Mouse (Mus musculus): ENCODE results near the gene Serpinh1. TPM values are rescaled to one million over a fixed set of nuclear protein-coding genes. Genes with fewer than 3 reads are reported as not detected.

The Serpinh1 gene
- total and polyA plus RNA-seq, 2 experiments, result 11.7 to 16.2 TPM

DNA sequence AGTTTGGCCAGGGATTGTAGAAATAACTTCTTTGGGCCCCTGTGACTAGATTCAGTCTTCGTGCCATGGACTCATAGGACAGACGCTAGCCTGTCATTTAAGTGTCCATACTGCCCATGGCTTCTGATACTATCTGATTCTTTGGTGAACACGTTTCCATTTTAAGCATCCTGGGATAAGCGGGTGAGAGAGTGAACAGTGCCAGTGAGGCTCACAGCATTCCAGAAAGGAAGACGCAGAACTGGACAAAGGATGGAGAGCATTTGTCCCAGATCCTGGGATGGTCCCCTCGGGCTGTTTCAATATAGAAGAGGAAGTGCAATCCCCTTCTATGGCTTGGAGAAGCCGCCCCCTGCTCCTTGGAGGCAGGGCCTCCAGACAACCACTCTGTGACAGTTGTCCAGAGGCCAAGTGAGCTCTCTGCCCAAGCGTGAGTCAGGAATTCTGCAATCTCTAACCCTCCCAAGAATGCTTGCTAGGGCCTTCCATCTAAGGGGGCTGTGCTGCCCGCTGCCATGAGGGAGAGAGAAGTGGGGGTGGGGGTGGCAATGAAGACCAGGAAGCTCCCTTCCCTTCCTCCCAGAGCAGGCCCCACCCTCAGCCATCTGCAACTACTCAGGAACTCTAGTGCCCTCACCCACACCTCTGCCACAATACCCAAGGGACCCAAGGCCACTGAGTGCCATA, 3.3 kb upstream of the Serpinh1 start:
- Histone ChIP-seq H3K4me1 (ENCODE audit: control insufficient read depth, insufficient read depth, low read length) (peaks cover 2% of the 10 kb centered on the region), H3K27ac (replicated peaks; ENCODE audit: insufficient read depth, low read depth, low read length) (peak overlapping the region; percentile 23; the same call in 1 of the 2 replicates), H3K79me2 (ENCODE audit: control insufficient read depth, insufficient read depth, low read length) (no peaks in the 10 kb centered on the region), H3K36me3 (ENCODE audit: control insufficient read depth, insufficient read depth, low read length) (no peaks in the 10 kb centered on the region), H3K4me3 (ENCODE audit: insufficient read depth, low read depth, low read length) (no peak overlapping the region), H3K9ac (ENCODE audit: low read depth, low read length) (no peak overlapping the region), H3K27me3 (ENCODE audit: control insufficient read depth, insufficient read depth, low read length) (no peaks in the 10 kb centered on the region)
- 75% methylated on average over 9 of the region's 9 CpGs for WGBS
- no peak for TF ChIP-seq CTCF (IDR thresholded peaks at IDR 0.05; ENCODE audit: low read depth, low read length)
- TF ChIP-seq POLR2A (IDR thresholded peaks at IDR 0.05; ENCODE audit: extremely low read depth, insufficient read depth, low read length), result no peak
- peak; percentile 9 for DNase-seq (ENCODE audit: extremely low read depth, low read depth, low spot score)

DNA sequence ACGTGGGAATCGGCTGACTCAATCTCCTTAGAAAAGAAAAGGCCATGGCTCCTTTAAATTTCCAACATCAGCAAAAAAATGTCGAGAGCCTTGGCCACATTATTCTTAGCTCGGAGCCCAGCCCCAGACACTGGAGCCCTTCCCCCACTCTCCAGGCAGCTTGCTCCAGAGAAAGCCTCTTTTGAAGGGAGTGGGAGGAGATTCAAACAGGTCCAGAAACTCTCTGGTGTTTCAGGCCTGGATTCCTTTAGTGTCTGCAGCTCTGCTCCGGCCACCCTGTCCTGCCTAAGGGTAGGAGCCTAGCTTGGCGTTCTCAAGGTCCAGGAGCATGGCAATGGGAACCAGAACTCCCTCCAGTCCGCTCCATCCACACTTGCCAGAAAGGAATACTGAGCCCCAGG, 2.7 kb upstream of the Serpinh1 start:
- Histone ChIP-seq H3K27ac (replicated peaks; ENCODE audit: insufficient read depth, low read depth, low read length) (peak overlapping the region; percentile 23; the same call in 1 of the 2 replicates), H3K79me2 (ENCODE audit: control insufficient read depth, insufficient read depth, low read length) (no peaks in the 10 kb centered on the region), H3K4me1 (ENCODE audit: control insufficient read depth, insufficient read depth, low read length) (peaks cover 2% of the 10 kb centered on the region), H3K36me3 (ENCODE audit: control insufficient read depth, insufficient read depth, low read length) (no peaks in the 10 kb centered on the region), H3K9ac (ENCODE audit: low read depth, low read length) (no peak overlapping the region), H3K27me3 (ENCODE audit: control insufficient read depth, insufficient read depth, low read length) (no peaks in the 10 kb centered on the region), H3K4me3 (ENCODE audit: insufficient read depth, low read depth, low read length) (no peak overlapping the region)
- 65% methylated on average over 7 of the region's 7 CpGs for WGBS
- no peak for TF ChIP-seq CTCF (IDR thresholded peaks at IDR 0.05; ENCODE audit: low read depth, low read length)
- no peak for TF ChIP-seq POLR2A (IDR thresholded peaks at IDR 0.05; ENCODE audit: extremely low read depth, insufficient read depth, low read length)
- peak; percentile 8 for DNase-seq (ENCODE audit: extremely low read depth, low read depth, low spot score)

DNA sequence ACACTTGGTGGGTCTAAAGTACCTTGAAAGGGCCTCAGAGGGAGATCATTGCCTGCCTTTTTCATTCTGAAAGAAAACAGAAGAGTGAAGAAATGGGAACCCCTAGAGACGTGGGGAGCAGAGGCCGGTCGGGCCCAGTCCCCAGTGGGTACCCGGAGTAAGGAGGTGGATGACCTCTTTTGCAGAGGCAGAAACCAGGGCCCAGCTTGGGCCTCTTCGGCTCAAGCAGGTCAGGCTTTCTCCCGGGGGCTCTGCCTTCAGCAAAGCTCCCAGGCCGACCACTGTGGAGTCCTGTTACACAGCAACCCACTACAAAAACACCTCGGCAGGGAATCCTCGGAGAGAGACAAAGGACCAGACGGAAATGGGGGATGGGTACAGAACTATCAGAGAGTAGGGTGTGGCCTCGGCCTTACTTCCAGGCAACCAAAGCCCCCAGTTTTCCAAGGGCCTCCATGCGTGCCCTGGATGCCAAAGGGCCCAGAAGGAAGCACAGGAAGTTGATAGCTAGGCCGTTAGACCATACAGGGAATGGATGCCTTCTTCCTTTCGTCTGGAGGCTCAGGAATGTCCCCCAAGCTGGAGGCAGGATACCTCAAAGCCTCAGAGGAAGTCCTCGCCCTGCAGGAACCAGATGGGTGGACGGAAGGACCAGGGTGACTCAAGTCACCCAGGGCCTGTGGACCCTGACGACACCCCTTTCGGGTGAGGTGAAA, 1.1 kb downstream of the Serpinh1 start:
- H3K27ac ChIP-seq (replicated peaks; ENCODE audit: insufficient read depth, low read depth, low read length), result peak overlapping the region; percentile 21
- TF ChIP-seq POLR2A (IDR thresholded peaks at IDR 0.05; ENCODE audit: extremely low read depth, insufficient read depth, low read length) (no peak), CTCF (IDR thresholded peaks at IDR 0.05; ENCODE audit: low read depth, low read length) (no peak)
- H3K4me1 ChIP-seq (ENCODE audit: control insufficient read depth, insufficient read depth, low read length), result no peaks in the 10 kb centered on the region
- peak overlapping the region; percentile 63 for H3K4me3 ChIP-seq (ENCODE audit: insufficient read depth, low read depth, low read length)
- 56% methylated on average over 18 of the region's 18 CpGs for WGBS
- no peaks in the 10 kb centered on the region for H3K27me3 ChIP-seq (ENCODE audit: control insufficient read depth, insufficient read depth, low read length)
- no peaks in the 10 kb centered on the region for H3K36me3 ChIP-seq (ENCODE audit: control insufficient read depth, insufficient read depth, low read length)
- no peak for DNase-seq (ENCODE audit: extremely low read depth, low read depth, low spot score)
- peak overlapping the region; percentile 65 for H3K9ac ChIP-seq (ENCODE audit: low read depth, low read length)
- H3K79me2 ChIP-seq (ENCODE audit: control insufficient read depth, insufficient read depth, low read length), result no peaks in the 10 kb centered on the region

DNA sequence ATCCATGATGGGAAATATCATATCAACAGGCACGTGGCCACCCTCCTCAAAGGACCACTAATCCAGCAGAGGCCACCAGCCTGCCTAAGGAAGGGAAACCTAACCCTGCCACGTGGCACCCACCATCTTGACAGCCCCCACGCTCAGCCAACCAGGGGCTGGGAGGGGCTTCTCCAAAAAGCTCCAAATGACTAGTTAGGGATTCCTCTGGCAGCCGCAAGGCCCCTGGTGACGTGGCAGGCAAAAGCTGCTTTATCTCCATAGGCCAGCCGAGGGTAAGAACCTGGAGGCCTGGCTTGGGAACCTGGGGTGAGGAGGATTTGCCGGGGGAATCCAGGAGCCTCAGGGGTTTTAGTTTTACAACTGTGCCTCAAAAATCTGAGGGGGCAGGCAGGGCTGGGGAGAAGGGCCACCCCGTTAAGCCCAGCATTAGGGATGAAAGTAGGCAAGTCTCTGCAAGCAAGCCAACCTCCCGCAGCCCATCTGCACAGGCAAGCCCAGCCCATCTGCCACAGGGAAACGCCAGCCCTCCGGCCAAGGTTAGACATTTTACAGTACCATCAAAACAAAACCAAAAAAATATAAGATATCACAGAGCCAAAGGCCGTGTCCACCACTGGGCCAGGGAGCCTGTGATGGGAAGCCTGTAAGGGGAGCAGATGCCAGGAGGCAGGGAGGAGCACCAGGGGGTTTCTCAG, 1.8 kb downstream of the Serpinh1 start:
- whole genome bisulfite sequencing, result 71% methylated on average over 12 of the region's 12 CpGs
- Histone ChIP-seq H3K27ac (replicated peaks; ENCODE audit: insufficient read depth, low read depth, low read length) (no peak overlapping the region), H3K79me2 (ENCODE audit: control insufficient read depth, insufficient read depth, low read length) (no peaks in the 10 kb centered on the region), H3K4me1 (ENCODE audit: control insufficient read depth, insufficient read depth, low read length) (no peaks in the 10 kb centered on the region), H3K36me3 (ENCODE audit: control insufficient read depth, insufficient read depth, low read length) (no peaks in the 10 kb centered on the region; the same call in 1 of the 2 replicates), H3K9ac (ENCODE audit: low read depth, low read length) (0 out of 2 replicates have a peak overlapping the region, but pooled peaks have one; percentile 45), H3K4me3 (ENCODE audit: insufficient read depth, low read depth, low read length) (peak overlapping the region; percentile 63), H3K27me3 (ENCODE audit: control insufficient read depth, insufficient read depth, low read length) (no peaks in the 10 kb centered on the region)
- no peak for DNase-seq (ENCODE audit: extremely low read depth, low read depth, low spot score)
- TF ChIP-seq CTCF (IDR thresholded peaks at IDR 0.05; ENCODE audit: low read depth, low read length) (no peak), POLR2A (IDR thresholded peaks at IDR 0.05; ENCODE audit: extremely low read depth, insufficient read depth, low read length) (no peak)

- Histone ChIP-seq H3K27ac (replicated peaks; ENCODE audit: insufficient read depth, low read depth, low read length) (no peak overlapping the region), H3K4me1 (ENCODE audit: control insufficient read depth, insufficient read depth, low read length) (no peaks in the 10 kb centered on the region), H3K9ac (ENCODE audit: low read depth, low read length) (no peak overlapping the region), H3K4me3 (ENCODE audit: insufficient read depth, low read depth, low read length) (no peak overlapping the region), H3K36me3 (ENCODE audit: control insufficient read depth, insufficient read depth, low read length) (no peaks in the 10 kb centered on the region; the same call in 1 of the 2 replicates), H3K27me3 (ENCODE audit: control insufficient read depth, insufficient read depth, low read length) (no peaks in the 10 kb centered on the region), H3K79me2 (ENCODE audit: control insufficient read depth, insufficient read depth, low read length) (no peaks in the 10 kb centered on the region)
- WGBS, result 83% methylated on average over 9 of the region's 9 CpGs
- TF ChIP-seq POLR2A (IDR thresholded peaks at IDR 0.05; ENCODE audit: extremely low read depth, insufficient read depth, low read length), result no peak
- no peak for TF ChIP-seq CTCF (IDR thresholded peaks at IDR 0.05; ENCODE audit: low read depth, low read length)
- DNase-seq (ENCODE audit: extremely low read depth, low read depth, low spot score), result no peak
Observed at GRCm38 (mm10) chr7:99349782-99350720, 3.0 kb downstream of the Serpinh1 start.

Data from liver, adult 2 months (tissue).